Mouse (Mus musculus) kidney, adult 2 months (tissue): ENCODE data around the gene Zfp90.

Experiments
- CTCF ChIP-seq: fragments of 200-500 bp; conservative IDR thresholded peaks from 2 replicates; pipeline ENCODE4 v1.5.1; 2011; ENCODE audit warnings: low read depth, mild to moderate bottlenecking, control low read depth, low read length, moderate library complexity, mixed read lengths; ENCODE audit not compliant: insufficient read depth, insufficient read length
- POLR2A ChIP-seq: fragments of 200-500 bp; IDR thresholded peaks from one replicate; pipeline ENCODE4 v1.6.1; 2011; ENCODE audit warnings: low read depth, low read length, control low read depth

DNA sequence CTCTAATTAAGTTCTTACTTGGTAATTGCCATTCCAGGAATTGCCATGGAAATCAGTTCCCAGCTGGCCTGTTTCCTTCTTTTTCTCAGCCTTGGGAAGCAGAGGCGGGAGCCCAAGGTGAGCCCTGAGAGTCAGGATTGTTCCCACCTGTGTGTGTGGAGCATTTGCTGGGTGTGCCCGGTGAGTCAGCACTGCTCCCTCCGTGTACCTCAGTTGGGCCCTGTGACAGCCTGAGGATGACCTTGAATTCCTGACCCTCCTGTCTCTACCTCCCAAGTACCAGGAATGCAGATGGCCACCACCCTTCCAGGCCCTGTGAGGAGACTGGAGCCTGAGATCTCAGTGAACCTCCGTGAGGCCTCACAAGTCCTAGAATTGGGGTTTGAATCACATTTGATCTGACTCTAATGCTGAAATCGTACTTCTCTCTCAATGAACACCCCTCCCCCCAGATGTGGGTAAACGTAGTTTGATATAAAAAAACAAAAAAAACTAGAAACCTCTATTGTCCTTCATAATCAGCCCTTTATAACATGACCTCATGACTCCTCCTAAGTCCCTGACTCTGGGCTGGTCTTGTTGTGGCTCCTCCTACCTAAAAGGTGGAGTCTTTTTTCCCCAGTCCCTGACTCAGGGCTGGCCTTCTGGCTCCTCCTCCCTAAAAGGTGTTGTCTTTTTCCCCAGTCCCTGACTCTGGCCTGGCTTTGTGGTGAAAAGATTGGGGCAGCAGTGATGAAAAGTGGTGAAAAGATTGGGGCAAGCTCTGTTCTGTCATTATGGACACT, 36.4 kb downstream of the Zfp90 start:
- no peak for TF ChIP-seq POLR2A
- no peak for TF ChIP-seq CTCF
